In genomic region chr8:92959779-92960178, GRCm38 (mm10) we compare ENCODE assay signal across 8 mouse cellular contexts. TPM values are rescaled to one million over a fixed set of nuclear protein-coding genes. Genes with fewer than 3 reads are reported as not detected.
DNase-seq lines count a peak whose midpoint lies in the region; ATAC-seq and TF ChIP-seq lines count a peak whose summit lies in the region.
"Had no signal": no experiment of that assay in that cellular context is flagged by ENCODE, and none has a peak within 500 bp of the region (broad histone marks: within the 10 kb centered on the region; RNA-seq: fewer than 3 reads in every experiment).

Gene Slc6a2, plus strand, starts transcription at chr8:92960079.

- H3K27me3 ChIP-seq in forebrain, embryonic 10.5 days (ENCODE audit: poor library complexity, severe bottlenecking): peaks cover 74% of the 10 kb centered on the region
- peaks cover 49% of the 10 kb centered on the region for H3K27me3 ChIP-seq in hindbrain, embryonic 15.5 days
- H3K27me3 ChIP-seq in midbrain, postnatal 0 days (ENCODE audit: insufficient read depth, low read length): peaks cover 36% of the 10 kb centered on the region

- H3K4me1 ChIP-seq in forebrain, embryonic 10.5 days: peaks cover 15% of the 10 kb centered on the region
- peaks cover 15% of the 10 kb centered on the region for H3K4me1 ChIP-seq in hindbrain, embryonic 15.5 days (replicated peaks)
- peaks cover 5% of the 10 kb centered on the region; the same call in 1 of the 2 replicates for H3K4me1 ChIP-seq in midbrain, postnatal 0 days (ENCODE audit: insufficient read depth, low read length)

- H3K27ac ChIP-seq in layer of hippocampus, adult 2 months: no peak within 1 kb of the TSS
- no peak within 1 kb of the TSS for H3K27ac ChIP-seq in forebrain, embryonic 10.5 days
- H3K27ac ChIP-seq in hindbrain, embryonic 15.5 days (replicated peaks): no peak within 1 kb of the TSS
- no peak within 1 kb of the TSS for H3K27ac ChIP-seq in midbrain, postnatal 0 days (ENCODE audit: low read depth, low read length)

- H3K36me3 ChIP-seq in forebrain, embryonic 10.5 days (replicated peaks): no peaks in the 10 kb centered on the region
- H3K36me3 ChIP-seq in hindbrain, embryonic 15.5 days: no peaks in the 10 kb centered on the region
- H3K36me3 ChIP-seq in midbrain, postnatal 0 days (ENCODE audit: insufficient read depth, low read length): no peaks in the 10 kb centered on the region

- H3K9me3 ChIP-seq in forebrain, embryonic 10.5 days: no peaks in the 10 kb centered on the region
- no peaks in the 10 kb centered on the region for H3K9me3 ChIP-seq in hindbrain, embryonic 15.5 days
- no peaks in the 10 kb centered on the region for H3K9me3 ChIP-seq in midbrain, postnatal 0 days (ENCODE audit: low read length)

- H3K9ac ChIP-seq in hindbrain, embryonic 15.5 days: peak within 1 kb of the TSS; percentile 29
- H3K9ac ChIP-seq in midbrain, postnatal 0 days (replicated peaks; ENCODE audit: low read length, poor library complexity, severe bottlenecking): peak within 1 kb of the TSS; percentile 33; the same call in 1 of the 2 replicates

- peak within 1 kb of the TSS; percentile 35 for H3K4me3 ChIP-seq in layer of hippocampus, adult 2 months
- H3K4me3 ChIP-seq in forebrain, embryonic 10.5 days: peak within 1 kb of the TSS; percentile 55
- H3K4me3 ChIP-seq in hindbrain, embryonic 15.5 days: peak within 1 kb of the TSS; percentile 38
- H3K4me3 ChIP-seq in midbrain, postnatal 0 days (ENCODE audit: low read depth, low read length): peak within 1 kb of the TSS; percentile 41

- DNase-seq in layer of hippocampus, adult 2 months (ENCODE audit: low spot score in 2 of 2): no peak
- no peak for DNase-seq in layer of hippocampus, adult 11-12 months (ENCODE audit: low spot score)
- DNase-seq in forebrain, embryonic 10.5 days (ENCODE audit: extremely low spot score, low spot score): no peak
- no peak for DNase-seq in midbrain, postnatal 0 days (ENCODE audit: low spot score)
- DNase-seq in layer of hippocampus, postnatal 10 days (ENCODE audit: low spot score in 2 of 2): no peak
- no peak for DNase-seq in cerebellum, postnatal 4 days (ENCODE audit: low spot score in 2 of 2)
- DNase-seq: right cerebral cortex, postnatal 25 days had no signal

- no peak for ATAC-seq in hindbrain, embryonic 15.5 days (ENCODE audit: low FRiP score, low read depth)
- ATAC-seq in midbrain, postnatal 0 days (ENCODE audit: low FRiP score): no peak

- WGBS in forebrain, embryonic 10.5 days: 76% methylated on average over 10 of the region's 10 CpGs
- 73% methylated on average over 10 of the region's 10 CpGs for WGBS in hindbrain, embryonic 15.5 days
- 76% methylated on average over 10 of the region's 10 CpGs for WGBS in midbrain, postnatal 0 days

- TF ChIP-seq CTCF in layer of hippocampus, adult 2 months (conservative IDR thresholded peaks at IDR 0.05): no peak
- no peak for TF ChIP-seq CTCF in midbrain, postnatal 0 days (IDR thresholded peaks at IDR 0.05)

- peak within 1 kb of the TSS; percentile 91 for H3K4me2 ChIP-seq in hindbrain, embryonic 15.5 days
- H3K4me2 ChIP-seq in midbrain, postnatal 0 days (ENCODE audit: low read depth, low read length, poor library complexity, severe bottlenecking): peak within 1 kb of the TSS; percentile 95

RNA-seq across cellular contexts. Expression of gene Slc6a2, which starts in this region (rescaled TPM):
- total RNA-seq in layer of hippocampus, adult 2 months (2021): under 1 TPM; 0.10 to 0.18 TPM
- 0.02 TPM in 1 of 2 replicates, not detected in the other for polyA plus RNA-seq in forebrain, embryonic 10.5 days (2016; fragmentation: Nextera tagmentation; extraction: Ambion mirVana)
- polyA plus RNA-seq in hindbrain, embryonic 15.5 days (2015; fragmentation: Nextera tagmentation; extraction: Ambion mirVana): 4.5 and 6.8 TPM in 2 replicates
- 3.4 and 7.6 TPM in 2 replicates for total RNA-seq in midbrain, postnatal 0 days (2014; rRNA removed)
- 0.14 and 0.23 TPM in 2 replicates for polyA plus RNA-seq in midbrain, postnatal 0 days (2015; fragmentation: Nextera tagmentation; extraction: Ambion mirVana)
- under 1 TPM; 0.22 to 0.34 TPM for total RNA-seq in layer of hippocampus, postnatal 10 days (2021)
